Mouse (Mus musculus) central nervous system, embryonic 14 days (tissue): ENCODE data around the gene Dusp21. TPM values are rescaled to one million over a fixed set of nuclear protein-coding genes. Genes with fewer than 3 reads are reported as not detected.

Experiments used
- polyA plus RNA-seq: library from polyadenylated mRNA; depleted of rRNA; stranded (reverse); fragments of >200 nt; gene quantifications from 2 replicates; pipeline ENCODE4 v1.2.3, GENCODE M21; 2012; rRNA removed

Gene Dusp21
- not detected in 2 replicates for polyA plus RNA-seq

GRCm38 (mm10) chrX:18145557-18145956 lies at the start of gene Dusp21:
Dusp21 (plus strand) TSS chrX:18145857.

DNA sequence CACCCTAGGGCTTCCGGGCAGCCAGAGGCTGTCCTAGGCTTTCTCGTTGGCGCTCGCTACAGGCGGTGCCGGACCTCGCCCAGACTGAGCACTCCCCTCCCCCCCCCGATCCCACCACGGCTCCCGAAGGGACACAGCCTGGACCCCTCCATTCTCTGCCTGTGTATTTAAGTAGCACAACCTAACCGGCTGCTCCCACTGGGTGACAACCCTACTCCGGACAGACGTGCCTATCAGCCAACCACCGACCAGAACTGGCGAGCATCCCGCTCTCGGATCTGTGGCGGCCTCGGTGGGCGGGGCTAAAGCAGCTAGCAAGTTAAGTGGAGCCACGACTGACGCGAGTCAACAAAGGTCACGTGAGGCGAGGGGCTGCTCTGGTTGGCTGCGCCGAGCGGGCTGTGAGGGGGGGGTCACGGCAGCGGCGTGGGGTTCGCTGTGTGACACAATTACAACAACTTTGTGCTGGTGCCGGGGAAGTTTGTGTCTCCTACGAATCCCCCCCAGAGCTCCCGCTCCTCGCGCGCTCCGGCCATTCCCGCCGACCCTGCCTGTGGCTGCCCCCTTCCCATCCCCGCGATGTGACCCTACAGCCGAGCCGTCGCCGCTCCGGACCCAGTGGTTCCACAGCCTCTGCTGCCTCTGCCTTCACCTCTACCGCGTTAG lies 16.7 kb downstream of the Dusp21 start, which contains the start of gene Kdm6a:
Kdm6a (plus strand) TSS at position 384 of the 666 bp plus-strand sequence.

Other genes with a start within 250 kb of the Dusp21 start
- 27.7 and 34.7 TPM in 2 replicates for gene Kdm6a, start 16.7 kb downstream of the Dusp21 start, polyA plus RNA-seq